Mouse (Mus musculus) neural tube, embryonic 15.5 days (tissue): ENCODE results near the gene Treml1. TPM values are rescaled to one million over a fixed set of nuclear protein-coding genes. Genes with fewer than 3 reads are reported as not detected.
"Not testable (repeated sequence)": the region's sequence is repeated elsewhere in the genome, so short reads cannot be mapped to it uniquely, and the experiment has no call there.

ENCODE experiments used
- ATAC-seq: fragments of 200-750 bp; cut with Nextera tagmentation; 2 replicates; pipeline ENCODE4 v1.8.0; 2017; ENCODE audit warnings: mild to moderate bottlenecking, moderate TSS enrichment, moderate library complexity; ENCODE audit not compliant: low FRiP score
- H3K27ac ChIP-seq: fragments of 300-500 bp; sonication (generic); replicated peaks from 2 replicates; pipeline ENCODE4 v1.5.1; 2015; ENCODE audit warnings: mild to moderate bottlenecking, inconsistent platforms
- H3K27me3 ChIP-seq: fragments of 300-500 bp; sonication (generic); replicated peaks from 2 replicates; pipeline ENCODE4 v1.6.1; 2015; ENCODE audit warnings: inconsistent platforms
- H3K36me3 ChIP-seq: fragments of 300-500 bp; sonication (generic); 2 replicates; pipeline ENCODE4 v1.6.1; 2015; ENCODE audit warnings: inconsistent platforms
- H3K4me1 ChIP-seq: fragments of 300-500 bp; sonication (generic); 2 replicates; pipeline ENCODE4 v1.6.1; 2015; ENCODE audit warnings: inconsistent platforms
- H3K4me2 ChIP-seq: fragments of 300-500 bp; sonication (generic); 2 replicates; pipeline ENCODE4 v1.6.1; 2015; ENCODE audit warnings: inconsistent platforms, mild to moderate bottlenecking, moderate library complexity
- H3K4me3 ChIP-seq: fragments of 300-500 bp; sonication (generic); replicated peaks from 2 replicates; pipeline ENCODE4 v1.5.1; 2015; ENCODE audit warnings: mild to moderate bottlenecking, inconsistent platforms
- H3K9ac ChIP-seq: fragments of 300-500 bp; sonication (generic); replicated peaks from 2 replicates; pipeline ENCODE4 v1.6.1; 2015; ENCODE audit warnings: mild to moderate bottlenecking, inconsistent platforms
- H3K9me3 ChIP-seq: fragments of 300-500 bp; sonication (generic); replicated peaks from 2 replicates; pipeline ENCODE4 v1.6.1; 2016; ENCODE audit warnings: inconsistent platforms
- WGBS: fragments of 180-500 bp; shearing (Covaris S2); methylation state at CpG from one replicate; pipeline ENCODE4 v1.1.7; 2015; ENCODE audit warnings: mixed read lengths; 5-methylcytosine and 5-hydroxymethylcytosine counted together
- polyA plus RNA-seq: library from polyadenylated mRNA; unstranded; fragments of >200 nt; fragmentation: Nextera tagmentation; extraction: Ambion mirVana; gene quantifications from 2 replicates; pipeline ENCODE4 v1.2.1, GENCODE M21; 2015

Gene Treml1
- polyA plus RNA-seq, 1 experiment from 2014 or later: 0.49 TPM

DNA sequence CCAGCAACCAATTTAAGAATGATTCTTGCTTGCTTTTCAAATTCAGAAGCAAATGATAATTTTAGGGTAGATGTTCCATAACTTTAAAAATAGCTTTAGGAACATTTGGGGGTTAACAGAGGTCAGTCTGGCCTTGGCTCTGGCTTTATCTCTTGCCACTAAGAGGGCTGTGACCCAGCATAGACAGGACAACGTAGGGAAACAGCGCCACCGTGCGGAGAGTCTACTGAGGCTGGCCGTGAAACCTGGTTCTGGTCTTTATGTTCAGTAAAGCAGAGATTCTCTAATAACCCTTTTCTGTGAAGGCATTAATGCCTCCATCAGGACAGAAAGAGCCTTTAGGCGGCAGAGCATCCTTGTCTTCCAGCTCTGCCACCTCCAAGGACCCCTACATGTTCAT lies 22.9 kb upstream of the Treml1 start:
- no peak overlapping the region for H3K9ac ChIP-seq
- no peaks in the 10 kb centered on the region for H3K4me1 ChIP-seq
- ATAC-seq: no peak
- H3K27ac ChIP-seq: no peak overlapping the region
- H3K9me3 ChIP-seq: no peaks in the 10 kb centered on the region
- H3K4me3 ChIP-seq: no peak overlapping the region
- 2% methylated on average over 6 of the region's 6 CpGs for WGBS
- H3K27me3 ChIP-seq: no peaks in the 10 kb centered on the region
- no peak overlapping the region for H3K4me2 ChIP-seq
- no peaks in the 10 kb centered on the region for H3K36me3 ChIP-seq

- no peaks in the 10 kb centered on the region for H3K36me3 ChIP-seq
- no peak overlapping the region for H3K4me3 ChIP-seq
- no peak overlapping the region for H3K4me2 ChIP-seq
- H3K27ac ChIP-seq: no peak overlapping the region
- no peaks in the 10 kb centered on the region for H3K9me3 ChIP-seq
- no peak for ATAC-seq
- H3K4me1 ChIP-seq: no peaks in the 10 kb centered on the region
- H3K9ac ChIP-seq: no peak overlapping the region
- WGBS: 66% methylated on average over 1 of the region's 1 CpGs
- H3K27me3 ChIP-seq: no peaks in the 10 kb centered on the region
These were observed 19.4 kb upstream of the Treml1 start for GRCm38 (mm10) chr17:48340267-48340666.

GRCm38 (mm10) chr17:48341947-48342346 lies 17.8 kb upstream of the Treml1 start:
- Histone ChIP-seq H3K4me3 (no peak overlapping the region), H3K27ac (no peak overlapping the region), H3K36me3 (no peaks in the 10 kb centered on the region), H3K9me3 (no peaks in the 10 kb centered on the region), H3K9ac (no peak overlapping the region), H3K4me2 (no peak overlapping the region), H3K27me3 (no peaks in the 10 kb centered on the region), H3K4me1 (no peaks in the 10 kb centered on the region)
- 76% methylated on average over 3 of the region's 3 CpGs for WGBS
- ATAC-seq: no peak

- Histone ChIP-seq H3K36me3 (no peaks in the 10 kb centered on the region), H3K4me2 (no peak overlapping the region), H3K9ac (no peak overlapping the region), H3K4me1 (no peaks in the 10 kb centered on the region), H3K9me3 (no peaks in the 10 kb centered on the region), H3K4me3 (no peak overlapping the region), H3K27ac (no peak overlapping the region), H3K27me3 (no peaks in the 10 kb centered on the region)
- ATAC-seq: no peak
- WGBS: 92% methylated on average over 2 of the region's 2 CpGs
These were observed 16.7 kb upstream of the Treml1 start for GRCm38 (mm10) chr17:48343065-48343464.

GRCm38 (mm10) chr17:48345824-48346223 lies 13.9 kb upstream of the Treml1 start:
- Histone ChIP-seq H3K4me3 (no peak overlapping the region), H3K27ac (no peak overlapping the region)

GRCm38 (mm10) chr17:48346231-48346630 lies 13.5 kb upstream of the Treml1 start, which contains the start of gene Trem2:
Gene Trem2 (plus strand): TSS chr17:48346401.
- no peak within 1 kb of the TSS for H3K4me3 ChIP-seq
- H3K4me1 ChIP-seq: no peaks in the 10 kb centered on the region
- H3K27me3 ChIP-seq: no peaks in the 10 kb centered on the region
- H3K9ac ChIP-seq: no peak within 1 kb of the TSS
- H3K4me2 ChIP-seq: no peak within 1 kb of the TSS
- ATAC-seq: no peak
- no peak within 1 kb of the TSS for H3K27ac ChIP-seq
- H3K9me3 ChIP-seq: no peaks in the 10 kb centered on the region
- 81% methylated on average over 5 of the region's 5 CpGs for WGBS
- no peaks in the 10 kb centered on the region for H3K36me3 ChIP-seq

More at GRCm38 (mm10) chr17:48345824-48346223, 13.9 kb upstream of the Treml1 start:
- H3K9me3 ChIP-seq: no peaks in the 10 kb centered on the region
- WGBS: 76% methylated on average over 4 of the region's 4 CpGs
- no peaks in the 10 kb centered on the region for H3K4me1 ChIP-seq
- no peak overlapping the region for H3K4me2 ChIP-seq
- H3K9ac ChIP-seq: no peak overlapping the region
- ATAC-seq: no peak
- no peaks in the 10 kb centered on the region for H3K36me3 ChIP-seq
- no peaks in the 10 kb centered on the region for H3K27me3 ChIP-seq

DNA sequence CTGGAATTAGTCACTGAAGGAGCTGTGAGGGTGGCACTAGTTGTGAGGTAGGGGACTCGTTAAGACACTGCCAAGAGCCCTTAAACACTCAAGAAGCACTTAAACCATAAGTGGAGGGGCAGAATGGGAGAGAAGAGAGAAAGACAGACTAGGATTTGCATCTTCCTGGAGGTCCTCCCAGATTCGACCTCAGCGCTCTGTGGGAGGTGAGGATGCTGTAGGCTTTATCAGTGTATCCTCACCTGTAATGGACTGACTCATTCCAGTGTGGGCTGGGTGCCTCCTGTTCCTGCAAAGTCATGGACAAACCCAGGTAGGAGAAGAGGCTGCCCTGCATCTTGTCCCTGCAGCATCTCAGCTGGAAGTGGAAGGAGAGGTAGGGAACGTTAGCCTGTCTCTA lies 12.9 kb upstream of the Treml1 start:
- H3K4me1 ChIP-seq: no peaks in the 10 kb centered on the region
- no peak for ATAC-seq

GRCm38 (mm10) chr17:48347287-48347686 lies 12.4 kb upstream of the Treml1 start:
- no peak for ATAC-seq
- WGBS: 85% methylated on average over 2 of the region's 2 CpGs
- Histone ChIP-seq H3K36me3 (no peaks in the 10 kb centered on the region), H3K4me1 (no peaks in the 10 kb centered on the region), H3K9ac (no peak overlapping the region), H3K4me3 (no peak overlapping the region), H3K9me3 (no peaks in the 10 kb centered on the region), H3K27ac (no peak overlapping the region), H3K4me2 (no peak overlapping the region), H3K27me3 (no peaks in the 10 kb centered on the region)

More for the DNA sequence above, 12.9 kb upstream of the Treml1 start:
- Histone ChIP-seq H3K4me2 (no peak overlapping the region), H3K27me3 (no peaks in the 10 kb centered on the region), H3K9me3 (no peaks in the 10 kb centered on the region), H3K4me3 (no peak overlapping the region), H3K36me3 (no peaks in the 10 kb centered on the region), H3K27ac (no peak overlapping the region), H3K9ac (no peak overlapping the region)
- WGBS: 70% methylated on average over 4 of the region's 4 CpGs

- Histone ChIP-seq H3K9ac (no peak overlapping the region), H3K4me2 (no peak overlapping the region), H3K4me3 (no peak overlapping the region), H3K36me3 (no peaks in the 10 kb centered on the region), H3K27ac (no peak overlapping the region), H3K9me3 (no peaks in the 10 kb centered on the region), H3K27me3 (no peaks in the 10 kb centered on the region), H3K4me1 (no peaks in the 10 kb centered on the region)
- WGBS: 70% methylated on average over 5 of the region's 5 CpGs
- no peak for ATAC-seq
These were observed 9.0 kb upstream of the Treml1 start for GRCm38 (mm10) chr17:48350681-48351193.

- not testable (repeated sequence) for H3K27me3 ChIP-seq, H3K9ac ChIP-seq, H3K4me2 ChIP-seq, H3K4me1 ChIP-seq, H3K9me3 ChIP-seq, ATAC-seq, H3K27ac ChIP-seq, H3K4me3 ChIP-seq, H3K36me3 ChIP-seq
- 75% methylated on average over 7 of the region's 7 CpGs for WGBS
These were observed 6.7 kb upstream of the Treml1 start for GRCm38 (mm10) chr17:48352976-48353375.

- Histone ChIP-seq H3K4me1 (no peaks in the 10 kb centered on the region), H3K36me3 (no peaks in the 10 kb centered on the region), H3K27me3 (no peaks in the 10 kb centered on the region), H3K4me2 (no peak overlapping the region), H3K4me3 (no peak overlapping the region), H3K27ac (no peak overlapping the region), H3K9me3 (no peaks in the 10 kb centered on the region), H3K9ac (no peak overlapping the region)
- ATAC-seq: no peak
- 88% methylated on average over 3 of the region's 3 CpGs for WGBS
These were observed 3.9 kb upstream of the Treml1 start for GRCm38 (mm10) chr17:48355822-48356221.

- H3K9ac ChIP-seq: no peak overlapping the region
- H3K4me3 ChIP-seq: no peak overlapping the region
- no peaks in the 10 kb centered on the region for H3K9me3 ChIP-seq
- 0 out of 2 replicates have a peak, but pooled peaks cover 1% of the 10 kb centered on the region for H3K4me1 ChIP-seq
- H3K27ac ChIP-seq: no peak overlapping the region
- no peaks in the 10 kb centered on the region for H3K27me3 ChIP-seq
- no peak for ATAC-seq
- 49% methylated on average over 2 of the region's 2 CpGs for WGBS
- no peaks in the 10 kb centered on the region for H3K36me3 ChIP-seq
- no peak overlapping the region for H3K4me2 ChIP-seq
These were observed 1.8 kb upstream of the Treml1 start for GRCm38 (mm10) chr17:48357892-48358291.

- Histone ChIP-seq H3K4me3 (no peak overlapping the region), H3K9me3 (no peaks in the 10 kb centered on the region), H3K36me3 (no peaks in the 10 kb centered on the region), H3K9ac (no peak overlapping the region), H3K27ac (no peak overlapping the region), H3K4me1 (0 out of 2 replicates have a peak, but pooled peaks cover 4% of the 10 kb centered on the region), H3K4me2 (no peak overlapping the region), H3K27me3 (no peaks in the 10 kb centered on the region)
- no peak for ATAC-seq
- 85% methylated on average over 4 of the region's 4 CpGs for WGBS
These were observed 746 bp downstream of the Treml1 start for GRCm38 (mm10) chr17:48360462-48360861.
